Comparison of ENCODE assay signal across 8 mouse cellular contexts in the genomic region with DNA sequence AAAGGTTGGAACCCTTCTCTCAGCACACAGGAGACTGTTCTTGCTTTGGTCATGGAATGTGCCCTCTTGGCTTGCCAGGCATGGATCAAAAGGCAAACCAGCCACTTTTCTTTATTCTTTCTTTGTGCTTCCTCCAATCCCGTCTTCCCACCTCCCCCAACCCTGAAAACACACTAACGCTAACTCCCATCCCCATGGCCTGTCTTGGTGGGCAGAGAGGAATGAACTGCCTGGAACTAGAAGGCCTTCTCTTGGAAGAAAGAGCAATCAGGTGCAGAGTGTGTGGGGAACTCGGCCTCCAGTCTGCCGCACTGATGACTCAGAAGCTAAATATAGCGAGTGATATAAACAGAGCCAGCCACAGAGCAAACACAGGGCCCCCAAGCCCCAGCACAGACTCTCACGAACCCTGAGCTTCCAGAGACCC. TPM values are rescaled to one million over a fixed set of nuclear protein-coding genes. Genes with fewer than 3 reads are reported as not detected.
DNase-seq lines count a peak whose midpoint lies in the region; ATAC-seq and TF ChIP-seq lines count a peak whose summit lies in the region.

No protein-coding gene starts in this region.

- no peaks in the 10 kb centered on the region for H3K9me3 ChIP-seq in midbrain, embryonic 10.5 days (replicated peaks)
- no peaks in the 10 kb centered on the region for H3K9me3 ChIP-seq in midbrain, embryonic 15.5 days
- no peaks in the 10 kb centered on the region for H3K9me3 ChIP-seq in neural tube, embryonic 15.5 days (replicated peaks)

- no peak for DNase-seq in midbrain, embryonic 10.5 days (ENCODE audit: low spot score)
- DNase-seq in cerebellum, postnatal 36 days: peak; percentile 63 to 71
- DNase-seq in heart, postnatal 4 days: peak; percentile 69
- no peak for DNase-seq in liver, adult 2 months (ENCODE audit: extremely low read depth, low read depth, low spot score)
- no peak for DNase-seq in retina, embryonic 14.5 days (ENCODE audit: low spot score)
- no peak for DNase-seq in urinary bladder, postnatal 14 days (ENCODE audit: low spot score)

- H3K27me3 ChIP-seq in midbrain, embryonic 10.5 days (ENCODE audit: low read depth, poor library complexity, severe bottlenecking): peaks cover 10% of the 10 kb centered on the region; the same call in 1 of the 2 replicates
- H3K27me3 ChIP-seq in midbrain, embryonic 15.5 days (replicated peaks): no peaks in the 10 kb centered on the region
- no peaks in the 10 kb centered on the region for H3K27me3 ChIP-seq in liver, adult 2 months (ENCODE audit: control insufficient read depth, insufficient read depth, low read length)
- H3K27me3 ChIP-seq in neural tube, embryonic 15.5 days (replicated peaks): no peaks in the 10 kb centered on the region

- no peak for ATAC-seq in midbrain, embryonic 15.5 days (replicated peaks)
- ATAC-seq in neural tube, embryonic 15.5 days (ENCODE audit: low FRiP score): no peak

- H3K9ac ChIP-seq in midbrain, embryonic 15.5 days: no peak overlapping the region
- H3K9ac ChIP-seq in liver, adult 2 months (ENCODE audit: low read depth, low read length): no peak overlapping the region
- no peak overlapping the region for H3K9ac ChIP-seq in neural tube, embryonic 15.5 days (replicated peaks)

- no peak for TF ChIP-seq POLR2A in liver, adult 2 months (IDR thresholded peaks at IDR 0.05; ENCODE audit: extremely low read depth, insufficient read depth, low read length)

- H3K4me3 ChIP-seq in midbrain, embryonic 10.5 days: no peak overlapping the region
- H3K4me3 ChIP-seq in midbrain, embryonic 15.5 days: no peak overlapping the region
- no peak overlapping the region for H3K4me3 ChIP-seq in liver, adult 2 months (ENCODE audit: insufficient read depth, low read depth, low read length)
- no peak overlapping the region for H3K4me3 ChIP-seq in neural tube, embryonic 15.5 days (replicated peaks)

- no peak for TF ChIP-seq CTCF in liver, adult 2 months (IDR thresholded peaks at IDR 0.05; ENCODE audit: low read depth, low read length)

- peak overlapping the region; percentile 74 for H3K27ac ChIP-seq in midbrain, embryonic 10.5 days (replicated peaks)
- no peak overlapping the region for H3K27ac ChIP-seq in midbrain, embryonic 15.5 days
- H3K27ac ChIP-seq in liver, adult 2 months (replicated peaks; ENCODE audit: insufficient read depth, low read depth, low read length): peak overlapping the region; percentile 49
- peak overlapping the region; percentile 70 for H3K27ac ChIP-seq in neural tube, embryonic 15.5 days (replicated peaks)

- WGBS in midbrain, embryonic 10.5 days: 56% methylated on average over 6 of the region's 6 CpGs
- WGBS in midbrain, embryonic 15.5 days: 60% methylated on average over 6 of the region's 6 CpGs
- 64% methylated on average over 6 of the region's 6 CpGs for WGBS in liver, adult 2 months
- 46% methylated on average over 6 of the region's 6 CpGs for WGBS in neural tube, embryonic 15.5 days

- peaks cover 70% of the 10 kb centered on the region for H3K4me1 ChIP-seq in midbrain, embryonic 10.5 days
- H3K4me1 ChIP-seq in midbrain, embryonic 15.5 days: peaks cover 23% of the 10 kb centered on the region
- H3K4me1 ChIP-seq in liver, adult 2 months (ENCODE audit: control insufficient read depth, insufficient read depth, low read length): peaks cover 29% of the 10 kb centered on the region
- H3K4me1 ChIP-seq in neural tube, embryonic 15.5 days: peaks cover 53% of the 10 kb centered on the region

- no peak overlapping the region for H3K4me2 ChIP-seq in midbrain, embryonic 15.5 days
- no peak overlapping the region for H3K4me2 ChIP-seq in neural tube, embryonic 15.5 days

- peaks cover 12% of the 10 kb centered on the region for H3K36me3 ChIP-seq in midbrain, embryonic 10.5 days
- H3K36me3 ChIP-seq in midbrain, embryonic 15.5 days (replicated peaks): no peaks in the 10 kb centered on the region
- no peaks in the 10 kb centered on the region for H3K36me3 ChIP-seq in liver, adult 2 months (ENCODE audit: control insufficient read depth, insufficient read depth, low read length)
- no peaks in the 10 kb centered on the region for H3K36me3 ChIP-seq in neural tube, embryonic 15.5 days

- no peaks in the 10 kb centered on the region for H3K79me2 ChIP-seq in liver, adult 2 months (ENCODE audit: control insufficient read depth, insufficient read depth, low read length)

RNA-seq across cellular contexts. Expression of a gene that starts 8.8 kb away (rescaled TPM):
- 2.9 and 3.0 TPM in 2 replicates for polyA plus RNA-seq in midbrain, embryonic 10.5 days (2016; fragmentation: Nextera tagmentation; extraction: Ambion mirVana)
- 3.3 and 4.3 TPM in 2 replicates for polyA plus RNA-seq in midbrain, embryonic 15.5 days (2015; fragmentation: Nextera tagmentation; extraction: Ambion mirVana)
- 1 to 10 TPM; 4.2 to 7.6 TPM for total RNA-seq in heart, postnatal 4 days (2021)
- total RNA-seq in liver, adult 2 months (2014; rRNA removed): 10.9 and 17.0 TPM in 2 replicates
- 3.9 and 5.7 TPM in 2 replicates for polyA plus RNA-seq in liver, adult 2 months (2012; rRNA removed)
- 2.0 and 3.6 TPM in 2 replicates for polyA plus RNA-seq in neural tube, embryonic 15.5 days (2015; fragmentation: Nextera tagmentation; extraction: Ambion mirVana)

RNA-seq across cellular contexts. Expression of a gene that starts 57.3 kb away (rescaled TPM):
- polyA plus RNA-seq in midbrain, embryonic 10.5 days (2016; fragmentation: Nextera tagmentation; extraction: Ambion mirVana): 146 and 150 TPM in 2 replicates
- 10.7 and 15.0 TPM in 2 replicates for polyA plus RNA-seq in midbrain, embryonic 15.5 days (2015; fragmentation: Nextera tagmentation; extraction: Ambion mirVana)
- total RNA-seq in heart, postnatal 4 days (2021): 10 to 100 TPM; 39.5 to 50.3 TPM
- total RNA-seq in liver, adult 2 months (2014; rRNA removed): 0.65 and 2.3 TPM in 2 replicates
- polyA plus RNA-seq in liver, adult 2 months (2012; rRNA removed): 0.20 and 0.21 TPM in 2 replicates
- polyA plus RNA-seq in neural tube, embryonic 15.5 days (2015; fragmentation: Nextera tagmentation; extraction: Ambion mirVana): 7.0 and 26.4 TPM in 2 replicates

Comparison
In these comparisons a context has a peak if more than half of its experiments do, and no peak if none do; other contexts are left out.
1. DNase-seq: peak in cerebellum, postnatal 36 days (2 of 2) and heart, postnatal 4 days (single experiment); none in midbrain, embryonic 10.5 days (single experiment), liver, adult 2 months (single experiment), retina, embryonic 14.5 days (single experiment) and urinary bladder, postnatal 14 days (single experiment).